In genomic region chr13:112052011-112052410, GRCm38 (mm10) we compare ENCODE assay signal across 22 mouse cellular contexts.
"Had no signal": no experiment of that assay in that cellular context is flagged by ENCODE, and none has a peak within 500 bp of the region (broad histone marks: within the 10 kb centered on the region; RNA-seq: fewer than 3 reads in every experiment).

No protein-coding gene starts in this region.

- H3K4me3 ChIP-seq: heart, embryonic 15.5 days; hindbrain, embryonic 13.5 days; hindbrain, embryonic 15.5 days; kidney, embryonic 15.5 days; limb, embryonic 13.5 days; limb, embryonic 15.5 days; liver, embryonic 12.5 days had no signal

- H3K27ac ChIP-seq: hindbrain, embryonic 13.5 days; hindbrain, embryonic 15.5 days; hindbrain, postnatal 0 days; kidney, embryonic 15.5 days; kidney, postnatal 0 days; limb, embryonic 13.5 days; limb, embryonic 15.5 days; liver, embryonic 12.5 days; liver, embryonic 14.5 days had no signal

- H3K36me3 ChIP-seq: heart, embryonic 15.5 days; hindbrain, embryonic 13.5 days; hindbrain, embryonic 15.5 days; kidney, embryonic 15.5 days; limb, embryonic 13.5 days; limb, embryonic 15.5 days; liver, embryonic 12.5 days had no signal

- H3K9ac ChIP-seq: heart, embryonic 15.5 days; hindbrain, embryonic 13.5 days; hindbrain, embryonic 15.5 days; kidney, embryonic 15.5 days; limb, embryonic 13.5 days; limb, embryonic 15.5 days; liver, embryonic 12.5 days; liver, embryonic 14.5 days had no signal

- DNase-seq: gastrocnemius, postnatal 14 days; gastrocnemius, postnatal 36 days; kidney, adult 11 months; kidney, adult 2 months; kidney, adult 9 months; kidney, postnatal 14 days; kidney, postnatal 36 days; layer of hippocampus, adult 9-11 months; layer of hippocampus, postnatal 36 days; left cerebral cortex, postnatal 4 days had no signal

- H3K9me3 ChIP-seq: heart, embryonic 15.5 days; hindbrain, embryonic 13.5 days; hindbrain, embryonic 15.5 days; kidney, embryonic 15.5 days; limb, embryonic 13.5 days; limb, embryonic 15.5 days; liver, embryonic 12.5 days had no signal

- H3K27me3 ChIP-seq: heart, embryonic 15.5 days; hindbrain, embryonic 13.5 days; hindbrain, embryonic 15.5 days; kidney, embryonic 15.5 days; limb, embryonic 13.5 days; limb, embryonic 15.5 days had no signal

- H3K4me1 ChIP-seq: hindbrain, embryonic 13.5 days; hindbrain, embryonic 15.5 days; limb, embryonic 13.5 days had no signal

- H3K4me2 ChIP-seq: heart, embryonic 11.5 days; heart, embryonic 15.5 days; hindbrain, embryonic 13.5 days; hindbrain, embryonic 15.5 days; kidney, embryonic 15.5 days; limb, embryonic 13.5 days; limb, embryonic 15.5 days; liver, embryonic 12.5 days had no signal

- ATAC-seq: hindbrain, postnatal 0 days; intestine, embryonic 16.5 days; liver, embryonic 12.5 days had no signal
